Mouse (Mus musculus): ENCODE measurements around the gene March8. TPM values are rescaled to one million over a fixed set of nuclear protein-coding genes. Genes with fewer than 3 reads are reported as not detected.

Gene March8
- polyA plus RNA-seq, 1 experiment from 2014 or later = 95.4 TPM

DNA sequence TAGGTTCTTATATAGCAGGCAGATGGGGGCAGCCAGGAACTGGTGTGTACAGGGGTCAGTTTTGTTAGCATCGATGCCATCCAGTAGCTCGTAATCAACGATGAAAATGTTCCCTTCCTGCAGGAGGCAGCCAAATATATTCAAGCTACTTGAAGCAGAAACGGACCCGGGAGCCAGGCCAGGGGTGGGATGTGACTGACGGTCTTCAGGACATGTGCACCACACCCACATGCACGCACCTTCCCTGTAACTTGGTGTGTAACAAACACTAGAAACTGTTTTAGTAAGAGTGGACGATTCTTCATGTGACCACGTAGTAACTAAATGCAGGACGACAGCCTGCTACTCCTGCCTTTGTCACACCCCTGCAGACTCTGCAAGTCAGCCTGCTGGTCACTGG is 82.4 kb downstream of the March8 start:
- Histone ChIP-seq H3K4me1 (replicated peaks) (peaks cover 6% of the 10 kb centered on the region; the same call in 1 of the 2 replicates), H3K4me2 (no peak overlapping the region), H3K9me3 (replicated peaks) (no peaks in the 10 kb centered on the region), H3K27ac (replicated peaks) (no peak overlapping the region), H3K4me3 (replicated peaks) (no peak overlapping the region), H3K36me3 (replicated peaks) (no peaks in the 10 kb centered on the region), H3K27me3 (no peaks in the 10 kb centered on the region), H3K9ac (no peak overlapping the region)
- no peak for ATAC-seq (ENCODE audit: insufficient read depth)
- WGBS (ENCODE audit: insufficient replicate concordance) = 69% methylated on average over 10 of the region's 10 CpGs

- Histone ChIP-seq H3K9ac (no peak overlapping the region), H3K36me3 (replicated peaks) (no peaks in the 10 kb centered on the region), H3K9me3 (replicated peaks) (no peaks in the 10 kb centered on the region), H3K27ac (replicated peaks) (no peak overlapping the region), H3K4me3 (replicated peaks) (no peak overlapping the region), H3K4me2 (no peak overlapping the region), H3K4me1 (replicated peaks) (no peaks in the 10 kb centered on the region), H3K27me3 (no peaks in the 10 kb centered on the region)
- 53% methylated on average over 7 of the region's 7 CpGs for WGBS (ENCODE audit: insufficient replicate concordance)
- no peak for ATAC-seq (ENCODE audit: insufficient read depth)
These were observed 85.2 kb downstream of the March8 start for GRCm38 (mm10) chr6:116422991-116423390.

- H3K4me3 ChIP-seq (replicated peaks) = no peak overlapping the region
- no peak overlapping the region for H3K9ac ChIP-seq
- H3K27me3 ChIP-seq = no peaks in the 10 kb centered on the region
- no peaks in the 10 kb centered on the region for H3K9me3 ChIP-seq (replicated peaks)
- no peaks in the 10 kb centered on the region for H3K36me3 ChIP-seq (replicated peaks)
- ATAC-seq (ENCODE audit: insufficient read depth) = no peak
- H3K4me2 ChIP-seq = no peak overlapping the region
- no peaks in the 10 kb centered on the region for H3K4me1 ChIP-seq (replicated peaks)
- 40% methylated on average over 2 of the region's 2 CpGs for WGBS (ENCODE audit: insufficient replicate concordance)
- H3K27ac ChIP-seq (replicated peaks) = no peak overlapping the region
These were observed 85.8 kb downstream of the March8 start for GRCm38 (mm10) chr6:116423664-116424063.

- 58% methylated on average over 3 of the region's 3 CpGs for WGBS (ENCODE audit: insufficient replicate concordance)
These were observed 89.7 kb downstream of the March8 start for GRCm38 (mm10) chr6:116427552-116427951.

GRCm38 (mm10) chr6:116428282-116428681 is 90.5 kb downstream of the March8 start:
- no peak overlapping the region for H3K4me3 ChIP-seq (replicated peaks)
- no peaks in the 10 kb centered on the region for H3K36me3 ChIP-seq (replicated peaks)
- H3K4me1 ChIP-seq (replicated peaks) = no peaks in the 10 kb centered on the region
- no peaks in the 10 kb centered on the region for H3K27me3 ChIP-seq
- no peak overlapping the region for H3K4me2 ChIP-seq
- no peak overlapping the region for H3K27ac ChIP-seq (replicated peaks)
- H3K9ac ChIP-seq = no peak overlapping the region
- H3K9me3 ChIP-seq (replicated peaks) = no peaks in the 10 kb centered on the region
- 39% methylated on average over 5 of the region's 5 CpGs for WGBS (ENCODE audit: insufficient replicate concordance)
- ATAC-seq (ENCODE audit: insufficient read depth) = no peak

More at GRCm38 (mm10) chr6:116427552-116427951, 89.7 kb downstream of the March8 start:
- Histone ChIP-seq H3K9me3 (replicated peaks) (no peaks in the 10 kb centered on the region), H3K4me1 (replicated peaks) (no peaks in the 10 kb centered on the region), H3K9ac (no peak overlapping the region), H3K27ac (replicated peaks) (no peak overlapping the region), H3K4me3 (replicated peaks) (no peak overlapping the region), H3K4me2 (no peak overlapping the region), H3K36me3 (replicated peaks) (no peaks in the 10 kb centered on the region), H3K27me3 (no peaks in the 10 kb centered on the region)
- no peak for ATAC-seq (ENCODE audit: insufficient read depth)

DNA sequence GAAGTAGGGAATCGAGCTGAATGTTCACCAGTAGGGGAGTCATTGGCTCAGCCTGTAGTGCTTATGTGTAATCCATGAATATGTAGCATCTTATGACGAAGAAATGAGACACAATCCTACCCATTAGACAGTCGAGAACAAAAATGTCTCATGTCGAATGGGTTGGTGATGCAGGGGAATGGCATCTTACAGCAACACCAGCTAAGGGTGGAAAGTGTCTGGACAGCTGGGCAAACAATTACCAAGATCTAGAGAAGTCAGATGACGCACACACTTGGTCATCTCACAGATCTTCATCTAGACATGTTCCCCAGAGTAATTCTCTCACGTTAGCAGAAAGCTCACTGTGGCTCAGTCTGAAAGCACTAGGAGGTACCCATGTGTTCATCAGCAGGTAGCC is 101.0 kb downstream of the March8 start:
- H3K4me1 ChIP-seq (replicated peaks) = peaks cover 4% of the 10 kb centered on the region; the same call in 1 of the 2 replicates
- ATAC-seq (ENCODE audit: insufficient read depth) = no peak
- H3K9ac ChIP-seq = no peak overlapping the region
- no peaks in the 10 kb centered on the region for H3K9me3 ChIP-seq (replicated peaks)
- no peak overlapping the region for H3K4me3 ChIP-seq (replicated peaks)
- H3K27ac ChIP-seq (replicated peaks) = no peak overlapping the region
- H3K27me3 ChIP-seq = no peaks in the 10 kb centered on the region
- H3K4me2 ChIP-seq = no peak overlapping the region
- no peaks in the 10 kb centered on the region for H3K36me3 ChIP-seq (replicated peaks)
- 59% methylated on average over 6 of the region's 6 CpGs for WGBS (ENCODE audit: insufficient replicate concordance)

DNA sequence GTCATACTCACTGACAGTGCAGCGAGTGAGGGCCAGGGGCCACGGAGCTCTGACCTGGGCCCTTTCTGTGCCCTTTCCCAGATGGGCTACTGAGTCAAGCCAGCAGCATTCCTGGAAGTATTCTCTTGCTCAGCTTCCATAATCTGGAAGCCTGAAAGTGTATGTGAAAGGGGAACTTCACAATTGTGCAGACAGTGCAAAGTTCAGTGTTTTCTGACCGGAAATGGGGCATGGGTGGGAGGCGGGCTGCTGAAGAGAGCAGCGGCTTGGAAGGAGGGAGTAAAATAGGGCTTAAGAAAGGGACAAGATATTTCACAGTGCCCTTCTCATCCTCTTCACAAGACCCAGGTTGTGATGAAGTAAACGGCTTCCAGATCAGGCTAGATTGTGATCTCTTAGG is 101.7 kb downstream of the March8 start:
- Histone ChIP-seq H3K9ac (no peak overlapping the region), H3K4me3 (replicated peaks) (no peak overlapping the region), H3K27ac (replicated peaks) (no peak overlapping the region), H3K4me1 (replicated peaks) (peaks cover 4% of the 10 kb centered on the region; the same call in 1 of the 2 replicates), H3K36me3 (replicated peaks) (no peaks in the 10 kb centered on the region), H3K4me2 (no peak overlapping the region), H3K27me3 (no peaks in the 10 kb centered on the region), H3K9me3 (replicated peaks) (no peaks in the 10 kb centered on the region)
- ATAC-seq (ENCODE audit: insufficient read depth) = no peak
- 63% methylated on average over 6 of the region's 6 CpGs for WGBS (ENCODE audit: insufficient replicate concordance)

DNA sequence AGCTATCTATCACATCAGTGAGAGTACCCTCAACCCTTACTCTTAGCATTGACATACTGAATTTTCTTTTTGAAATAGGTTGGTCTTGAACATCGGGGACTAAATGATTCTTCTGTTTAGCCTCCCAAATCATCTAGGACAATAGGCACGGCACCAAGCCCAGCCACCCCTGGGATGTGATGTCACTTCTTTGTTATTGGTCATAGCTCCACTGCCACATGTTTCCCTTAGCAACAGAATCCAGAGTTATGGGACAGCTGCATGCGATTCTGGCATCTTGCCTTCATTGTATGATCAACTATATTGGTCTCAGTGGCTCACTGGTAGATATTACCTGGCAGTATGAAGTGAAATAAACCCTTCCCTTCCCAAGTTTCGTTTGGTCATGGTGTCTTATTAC is 102.6 kb downstream of the March8 start:
- ATAC-seq (ENCODE audit: insufficient read depth) = no peak
- H3K9ac ChIP-seq = no peak overlapping the region
- no peak overlapping the region for H3K4me3 ChIP-seq (replicated peaks)
- WGBS (ENCODE audit: insufficient replicate concordance) = 54% methylated on average over 4 of the region's 4 CpGs
- H3K36me3 ChIP-seq (replicated peaks) = no peaks in the 10 kb centered on the region
- no peak overlapping the region for H3K27ac ChIP-seq (replicated peaks)
- no peaks in the 10 kb centered on the region for H3K27me3 ChIP-seq
- H3K4me1 ChIP-seq (replicated peaks) = peaks cover 4% of the 10 kb centered on the region; the same call in 1 of the 2 replicates
- no peaks in the 10 kb centered on the region for H3K9me3 ChIP-seq (replicated peaks)
- no peak overlapping the region for H3K4me2 ChIP-seq

GRCm38 (mm10) chr6:116440849-116441248 is 103.0 kb downstream of the March8 start:
- Histone ChIP-seq H3K27me3 (no peaks in the 10 kb centered on the region), H3K9me3 (replicated peaks) (no peaks in the 10 kb centered on the region), H3K36me3 (replicated peaks) (no peaks in the 10 kb centered on the region), H3K27ac (replicated peaks) (no peak overlapping the region), H3K4me2 (no peak overlapping the region), H3K4me3 (replicated peaks) (no peak overlapping the region), H3K4me1 (replicated peaks) (peaks cover 4% of the 10 kb centered on the region; the same call in 1 of the 2 replicates), H3K9ac (no peak overlapping the region)
- ATAC-seq (ENCODE audit: insufficient read depth) = no peak
- 39% methylated on average over 4 of the region's 4 CpGs for WGBS (ENCODE audit: insufficient replicate concordance)

GRCm38 (mm10) chr6:116455781-116456180 is 118.0 kb downstream of the March8 start:
- Histone ChIP-seq H3K4me1 (replicated peaks) (peaks cover 17% of the 10 kb centered on the region), H3K9ac (no peak overlapping the region), H3K36me3 (replicated peaks) (no peaks in the 10 kb centered on the region), H3K27ac (replicated peaks) (no peak overlapping the region), H3K9me3 (replicated peaks) (no peaks in the 10 kb centered on the region), H3K4me2 (no peak overlapping the region), H3K4me3 (replicated peaks) (no peak overlapping the region), H3K27me3 (peaks cover 15% of the 10 kb centered on the region)
- 25% methylated on average over 4 of the region's 4 CpGs for WGBS (ENCODE audit: insufficient replicate concordance)
- ATAC-seq (ENCODE audit: insufficient read depth) = peak; percentile 45

GRCm38 (mm10) chr6:116456482-116456881 is 118.7 kb downstream of the March8 start:
- 11% methylated on average over 1 of the region's 1 CpGs for WGBS (ENCODE audit: insufficient replicate concordance)
- Histone ChIP-seq H3K27me3 (peaks cover 22% of the 10 kb centered on the region), H3K9ac (no peak overlapping the region), H3K36me3 (replicated peaks) (no peaks in the 10 kb centered on the region), H3K27ac (replicated peaks) (no peak overlapping the region), H3K9me3 (replicated peaks) (no peaks in the 10 kb centered on the region), H3K4me1 (replicated peaks) (peaks cover 21% of the 10 kb centered on the region), H3K4me3 (replicated peaks) (no peak overlapping the region), H3K4me2 (no peak overlapping the region)
- peak; percentile 19; the same call in 1 of the 2 replicates for ATAC-seq (ENCODE audit: insufficient read depth)

GRCm38 (mm10) chr6:116458728-116459127 is 120.9 kb downstream of the March8 start:
- no peak for ATAC-seq (ENCODE audit: insufficient read depth)
- no peaks in the 10 kb centered on the region for H3K36me3 ChIP-seq (replicated peaks)
- H3K9me3 ChIP-seq (replicated peaks) = no peaks in the 10 kb centered on the region
- no peak overlapping the region for H3K4me2 ChIP-seq
- no peak overlapping the region for H3K27ac ChIP-seq (replicated peaks)
- no peak overlapping the region for H3K9ac ChIP-seq
- no peak overlapping the region for H3K4me3 ChIP-seq (replicated peaks)
- H3K27me3 ChIP-seq = peaks cover 34% of the 10 kb centered on the region
- 23% methylated on average over 4 of the region's 4 CpGs for WGBS (ENCODE audit: insufficient replicate concordance)
- H3K4me1 ChIP-seq (replicated peaks) = peaks cover 21% of the 10 kb centered on the region

Data from liver, embryonic 15.5 days (tissue).